Mouse (Mus musculus): Measurements from ENCODE around the gene Fermt2. TPM values are rescaled to one million over a fixed set of nuclear protein-coding genes. Genes with fewer than 3 reads are reported as not detected.
"Not testable (repeated sequence)": the region's sequence is repeated elsewhere in the genome, so short reads cannot be mapped to it uniquely, and the experiment has no call there.

Gene Fermt2
- polyA plus RNA-seq, 1 experiment = 4.7 TPM

- Histone ChIP-seq H3K27ac (ENCODE audit: insufficient read depth, low read depth, low read length) (no peak overlapping the region), H3K4me1 (ENCODE audit: control insufficient read depth, insufficient read depth, insufficient read length, low read length) (no peaks in the 10 kb centered on the region), H3K36me3 (ENCODE audit: control insufficient read depth, insufficient read depth, low read length) (no peaks in the 10 kb centered on the region), H3K4me3 (ENCODE audit: low read depth, low read length) (no peak overlapping the region), H3K27me3 (ENCODE audit: control insufficient read depth, insufficient read depth, low read length) (no peaks in the 10 kb centered on the region)
- WGBS = 39% methylated on average over 3 of the region's 3 CpGs
- TF ChIP-seq CTCF (IDR thresholded peaks at IDR 0.05; ENCODE audit: extremely low read depth, insufficient read length, insufficient replicate concordance, low read depth, low read length) (no peak), POLR2A (IDR thresholded peaks at IDR 0.05; ENCODE audit: low read depth, low read length) (no peak)
Measured at GRCm38 (mm10) chr14:45478515-45478914, 51.4 kb downstream of the Fermt2 start.

- no peak overlapping the region for H3K27ac ChIP-seq (ENCODE audit: insufficient read depth, low read depth, low read length)
- H3K27me3 ChIP-seq (ENCODE audit: control insufficient read depth, insufficient read depth, low read length) = no peaks in the 10 kb centered on the region
- TF ChIP-seq CTCF (IDR thresholded peaks at IDR 0.05; ENCODE audit: extremely low read depth, insufficient read length, insufficient replicate concordance, low read depth, low read length) = no peak
- TF ChIP-seq POLR2A (IDR thresholded peaks at IDR 0.05; ENCODE audit: low read depth, low read length) = no peak
- no peaks in the 10 kb centered on the region for H3K36me3 ChIP-seq (ENCODE audit: control insufficient read depth, insufficient read depth, low read length)
- H3K4me1 ChIP-seq (ENCODE audit: control insufficient read depth, insufficient read depth, insufficient read length, low read length) = no peaks in the 10 kb centered on the region
- H3K4me3 ChIP-seq (ENCODE audit: low read depth, low read length) = no peak overlapping the region
- WGBS = 27% methylated on average over 8 of the region's 8 CpGs
Measured at GRCm38 (mm10) chr14:45477651-45478050, 52.3 kb downstream of the Fermt2 start.

GRCm38 (mm10) chr14:45476990-45477389 lies 52.9 kb downstream of the Fermt2 start:
- WGBS = 86% methylated on average over 7 of the region's 7 CpGs
- Histone ChIP-seq H3K4me1 (ENCODE audit: control insufficient read depth, insufficient read depth, insufficient read length, low read length) (no peaks in the 10 kb centered on the region), H3K4me3 (ENCODE audit: low read depth, low read length) (no peak overlapping the region), H3K36me3 (ENCODE audit: control insufficient read depth, insufficient read depth, low read length) (no peaks in the 10 kb centered on the region), H3K27me3 (ENCODE audit: control insufficient read depth, insufficient read depth, low read length) (no peaks in the 10 kb centered on the region), H3K27ac (ENCODE audit: insufficient read depth, low read depth, low read length) (no peak overlapping the region)
- TF ChIP-seq CTCF (IDR thresholded peaks at IDR 0.05; ENCODE audit: extremely low read depth, insufficient read length, insufficient replicate concordance, low read depth, low read length) (no peak), POLR2A (IDR thresholded peaks at IDR 0.05; ENCODE audit: low read depth, low read length) (no peak)

- no peaks in the 10 kb centered on the region for H3K36me3 ChIP-seq (ENCODE audit: control insufficient read depth, insufficient read depth, low read length)
- H3K27me3 ChIP-seq (ENCODE audit: control insufficient read depth, insufficient read depth, low read length) = no peaks in the 10 kb centered on the region
- no peak overlapping the region for H3K27ac ChIP-seq (ENCODE audit: insufficient read depth, low read depth, low read length)
- 85% methylated on average over 10 of the region's 10 CpGs for WGBS
- TF ChIP-seq POLR2A (IDR thresholded peaks at IDR 0.05; ENCODE audit: low read depth, low read length) (no peak), CTCF (IDR thresholded peaks at IDR 0.05; ENCODE audit: extremely low read depth, insufficient read length, insufficient replicate concordance, low read depth, low read length) (no peak)
- no peak overlapping the region for H3K4me3 ChIP-seq (ENCODE audit: low read depth, low read length)
- no peaks in the 10 kb centered on the region for H3K4me1 ChIP-seq (ENCODE audit: control insufficient read depth, insufficient read depth, insufficient read length, low read length)
Measured at GRCm38 (mm10) chr14:45472536-45472935, 57.4 kb downstream of the Fermt2 start.

- Histone ChIP-seq H3K27me3 (ENCODE audit: control insufficient read depth, insufficient read depth, low read length) (no peaks in the 10 kb centered on the region), H3K27ac (ENCODE audit: insufficient read depth, low read depth, low read length) (no peak overlapping the region), H3K36me3 (ENCODE audit: control insufficient read depth, insufficient read depth, low read length) (no peaks in the 10 kb centered on the region), H3K4me3 (ENCODE audit: low read depth, low read length) (no peak overlapping the region), H3K4me1 (ENCODE audit: control insufficient read depth, insufficient read depth, insufficient read length, low read length) (no peaks in the 10 kb centered on the region)
- WGBS = 92% methylated on average over 8 of the region's 8 CpGs
- no peak for TF ChIP-seq POLR2A (IDR thresholded peaks at IDR 0.05; ENCODE audit: low read depth, low read length)
- no peak for TF ChIP-seq CTCF (IDR thresholded peaks at IDR 0.05; ENCODE audit: extremely low read depth, insufficient read length, insufficient replicate concordance, low read depth, low read length)
Measured at GRCm38 (mm10) chr14:45469446-45469845, 60.5 kb downstream of the Fermt2 start.

GRCm38 (mm10) chr14:45466371-45466770 lies 63.5 kb downstream of the Fermt2 start:
- not testable (repeated sequence) for H3K27me3 ChIP-seq (ENCODE audit: control insufficient read depth, insufficient read depth, low read length); H3K4me3 ChIP-seq (ENCODE audit: low read depth, low read length); H3K4me1 ChIP-seq (ENCODE audit: control insufficient read depth, insufficient read depth, insufficient read length, low read length); H3K36me3 ChIP-seq (ENCODE audit: control insufficient read depth, insufficient read depth, low read length); H3K27ac ChIP-seq (ENCODE audit: insufficient read depth, low read depth, low read length)
- WGBS = 82% methylated on average over 8 of the region's 8 CpGs

GRCm38 (mm10) chr14:45464036-45465035 lies 65.6 kb downstream of the Fermt2 start:
- H3K36me3 ChIP-seq (ENCODE audit: control insufficient read depth, insufficient read depth, low read length) = no peaks in the 10 kb centered on the region
- WGBS = 73% methylated on average over 19 of the region's 19 CpGs
- H3K4me3 ChIP-seq (ENCODE audit: low read depth, low read length) = no peak overlapping the region
- no peak for TF ChIP-seq POLR2A (IDR thresholded peaks at IDR 0.05; ENCODE audit: low read depth, low read length)
- no peak for TF ChIP-seq CTCF (IDR thresholded peaks at IDR 0.05; ENCODE audit: extremely low read depth, insufficient read length, insufficient replicate concordance, low read depth, low read length)
- no peak overlapping the region; the same call in 1 of the 2 replicates for H3K27ac ChIP-seq (ENCODE audit: insufficient read depth, low read depth, low read length)
- peaks cover 5% of the 10 kb centered on the region; the same call in 1 of the 2 replicates for H3K4me1 ChIP-seq (ENCODE audit: control insufficient read depth, insufficient read depth, insufficient read length, low read length)
- no peaks in the 10 kb centered on the region for H3K27me3 ChIP-seq (ENCODE audit: control insufficient read depth, insufficient read depth, low read length)

Measured in small intestine, adult 2 months (tissue).